Mouse (Mus musculus) heart, postnatal 0 days (tissue): ENCODE measurements around the gene Hip1r.

ENCODE experiments used
- CTCF ChIP-seq: IDR thresholded peaks from 2 replicates; pipeline ENCODE4 v1.5.1; 2016; ENCODE audit warnings: antibody characterized with exemption, control low read depth, low read depth
- EP300 ChIP-seq: IDR thresholded peaks from 2 replicates; pipeline ENCODE4 v1.6.1; 2016; ENCODE audit warnings: antibody characterized with exemption, low read depth

DNA sequence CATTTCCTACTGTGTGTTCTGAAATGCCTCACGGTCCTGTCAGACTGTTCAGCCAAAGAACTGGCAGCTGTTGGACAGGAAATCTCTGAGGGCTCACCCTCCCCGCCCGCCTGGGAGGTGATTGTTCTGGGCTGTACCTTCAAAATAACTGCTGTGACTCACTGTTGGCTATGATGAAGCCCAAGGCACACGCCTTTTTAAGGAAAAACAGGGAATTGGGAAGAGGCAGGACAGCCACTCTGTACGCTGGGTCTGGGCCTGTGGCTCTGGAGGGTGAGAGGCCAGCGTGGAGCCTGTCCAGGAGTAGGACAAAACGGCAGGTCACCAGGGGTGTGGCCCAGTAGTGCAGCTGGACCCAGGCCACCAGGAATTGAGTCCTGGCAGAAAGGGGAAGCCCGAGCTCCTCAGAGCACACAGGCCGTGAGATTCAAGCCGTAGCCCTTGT is 18.8 kb downstream of the Hip1r start:
- TF ChIP-seq CTCF: no peak
- no peak for TF ChIP-seq EP300
